Mouse (Mus musculus) lung, embryonic 16.5 days (tissue): ENCODE measurements around the gene Zfpl1. TPM values are rescaled to one million over a fixed set of nuclear protein-coding genes. Genes with fewer than 3 reads are reported as not detected.

ENCODE experiments used
- ATAC-seq: fragments of 200-750 bp; cut with Nextera tagmentation; 2 replicates; pipeline ENCODE4 v1.8.0; 2017; ENCODE audit warnings: low read depth, mild to moderate bottlenecking, moderate library complexity
- H3K27ac ChIP-seq: fragments of 300-500 bp; sonication (generic); 2 replicates; pipeline ENCODE4 v1.5.1; 2014; ENCODE audit warnings: mild to moderate bottlenecking, control low read depth, low read length
- H3K27me3 ChIP-seq: fragments of 300-500 bp; sonication (generic); 2 replicates; pipeline ENCODE4 v1.6.1; 2014; ENCODE audit warnings: low read depth, low read length, mixed read lengths; ENCODE audit not compliant: control insufficient read depth, insufficient read depth
- H3K36me3 ChIP-seq: fragments of 300-500 bp; sonication (generic); 2 replicates; pipeline ENCODE4 v1.6.1; 2014; ENCODE audit warnings: low read length; ENCODE audit not compliant: control insufficient read depth, insufficient read depth
- H3K4me1 ChIP-seq: fragments of 300-500 bp; sonication (generic); replicated peaks from 2 replicates; pipeline ENCODE4 v1.6.1; 2014; ENCODE audit warnings: low read length, mixed read lengths; ENCODE audit not compliant: control insufficient read depth, insufficient read depth
- H3K4me2 ChIP-seq: fragments of 300-500 bp; sonication (generic); 2 replicates; pipeline ENCODE4 v1.6.1; 2014; ENCODE audit warnings: low read depth, low read length, control low read depth
- H3K4me3 ChIP-seq: fragments of 300-500 bp; sonication (generic); 2 replicates; pipeline ENCODE4 v1.5.1; 2014; ENCODE audit warnings: mild to moderate bottlenecking, low read length, control low read depth
- H3K9ac ChIP-seq: fragments of 300-500 bp; sonication (generic); 2 replicates; pipeline ENCODE4 v1.6.1; 2014; ENCODE audit warnings: low read length, control low read depth
- H3K9me3 ChIP-seq: fragments of 300-500 bp; sonication (generic); 2 replicates; pipeline ENCODE4 v1.6.1; 2016; ENCODE audit warnings: low read length; ENCODE audit not compliant: control insufficient read depth
- WGBS: fragments of 180-500 bp; shearing (Covaris S2); extraction: QIAGEN DNeasy Blood & Tissue Kit; methylation state at CpG from one replicate; pipeline ENCODE4 v1.1.7; 2014; 5-methylcytosine and 5-hydroxymethylcytosine counted together
- polyA plus RNA-seq: library from polyadenylated mRNA; unstranded; fragments of >200 nt; fragmentation: Nextera tagmentation; extraction: Ambion mirVana; gene quantifications from 2 replicates; pipeline ENCODE4 v1.2.1, GENCODE M21; 2015

Gene Zfpl1
- polyA plus RNA-seq, 1 experiment from 2014 or later, result 71.8 TPM

GRCm38 (mm10) chr19:6102169-6102853, 17.6 kb upstream of the Zfpl1 start:
- H3K4me2 ChIP-seq, result no peak overlapping the region
- no peaks in the 10 kb centered on the region for H3K9me3 ChIP-seq
- H3K36me3 ChIP-seq, result no peaks in the 10 kb centered on the region
- H3K9ac ChIP-seq, result no peak overlapping the region
- no peaks in the 10 kb centered on the region for H3K27me3 ChIP-seq
- ATAC-seq, result no peak
- H3K27ac ChIP-seq, result no peak overlapping the region
- no peak overlapping the region for H3K4me3 ChIP-seq
- no peaks in the 10 kb centered on the region for H3K4me1 ChIP-seq
- 68% methylated on average over 6 of the region's 6 CpGs for WGBS

GRCm38 (mm10) chr19:6101186-6101585, 16.4 kb upstream of the Zfpl1 start:
- Histone ChIP-seq H3K4me3 (no peak overlapping the region), H3K36me3 (no peaks in the 10 kb centered on the region), H3K27me3 (no peaks in the 10 kb centered on the region), H3K9me3 (no peaks in the 10 kb centered on the region), H3K9ac (no peak overlapping the region), H3K27ac (no peak overlapping the region), H3K4me1 (no peaks in the 10 kb centered on the region), H3K4me2 (no peak overlapping the region)
- no peak for ATAC-seq
- 54% methylated on average over 6 of the region's 6 CpGs for WGBS

GRCm38 (mm10) chr19:6097847-6098246, 13.1 kb upstream of the Zfpl1 start:
- no peak for ATAC-seq
- WGBS, result 75% methylated on average over 3 of the region's 3 CpGs
- H3K27me3 ChIP-seq, result no peaks in the 10 kb centered on the region
- H3K9ac ChIP-seq, result no peak overlapping the region
- no peaks in the 10 kb centered on the region for H3K9me3 ChIP-seq
- no peak overlapping the region for H3K4me2 ChIP-seq
- no peaks in the 10 kb centered on the region for H3K4me1 ChIP-seq
- H3K36me3 ChIP-seq, result no peaks in the 10 kb centered on the region
- H3K4me3 ChIP-seq, result no peak overlapping the region
- no peak overlapping the region for H3K27ac ChIP-seq

- 86% methylated on average over 7 of the region's 7 CpGs for WGBS
- H3K4me3 ChIP-seq, result no peak within 1 kb of the TSS
- no peak within 1 kb of the TSS for H3K4me2 ChIP-seq
- no peaks in the 10 kb centered on the region for H3K27me3 ChIP-seq
- ATAC-seq, result no peak
- no peak within 1 kb of the TSS for H3K9ac ChIP-seq
- H3K27ac ChIP-seq, result no peak within 1 kb of the TSS
- peaks cover 13% of the 10 kb centered on the region for H3K36me3 ChIP-seq
- H3K9me3 ChIP-seq, result no peaks in the 10 kb centered on the region
- H3K4me1 ChIP-seq, result no peaks in the 10 kb centered on the region
These were observed 9.4 kb upstream of the Zfpl1 start, which contains the start of gene AC131692.1 for GRCm38 (mm10) chr19:6094119-6094518. AC131692.1 (plus strand) TSS chr19:6094419.

GRCm38 (mm10) chr19:6088841-6089240, 4.1 kb upstream of the Zfpl1 start:
- peaks cover 11% of the 10 kb centered on the region for H3K4me1 ChIP-seq
- no peak overlapping the region for H3K9ac ChIP-seq
- no peaks in the 10 kb centered on the region for H3K9me3 ChIP-seq
- H3K36me3 ChIP-seq, result peaks cover 17% of the 10 kb centered on the region
- H3K4me3 ChIP-seq, result no peak overlapping the region
- H3K4me2 ChIP-seq, result no peak overlapping the region
- ATAC-seq, result no peak
- H3K27ac ChIP-seq, result no peak overlapping the region
- 96% methylated on average over 13 of the region's 13 CpGs for WGBS
- H3K27me3 ChIP-seq, result no peaks in the 10 kb centered on the region

- no peaks in the 10 kb centered on the region for H3K27me3 ChIP-seq
- WGBS, result under 1% methylated on average over 17 of the region's 17 CpGs
These were observed 692 bp upstream of the Zfpl1 start for GRCm38 (mm10) chr19:6085417-6085879.

GRCm38 (mm10) chr19:6082156-6082555, 2.6 kb downstream of the Zfpl1 start, which contains the start of gene Gm28374:
Gm28374 (minus strand) TSS chr19:6082256.
- Histone ChIP-seq H3K27me3 (no peaks in the 10 kb centered on the region), H3K27ac (no peak within 1 kb of the TSS), H3K9me3 (no peaks in the 10 kb centered on the region), H3K9ac (no peak within 1 kb of the TSS), H3K4me3 (no peak within 1 kb of the TSS), H3K4me2 (no peak within 1 kb of the TSS), H3K4me1 (peaks cover 13% of the 10 kb centered on the region), H3K36me3 (peaks cover 14% of the 10 kb centered on the region; the same call in 1 of the 2 replicates)
- ATAC-seq, result no peak
- WGBS, result 82% methylated on average over 9 of the region's 9 CpGs

More at GRCm38 (mm10) chr19:6085417-6085879, 692 bp upstream of the Zfpl1 start:
- Histone ChIP-seq H3K36me3 (peaks cover 15% of the 10 kb centered on the region), H3K9ac (peak overlapping the region; percentile 79), H3K4me3 (peak overlapping the region; percentile 76), H3K4me1 (peaks cover 13% of the 10 kb centered on the region), H3K9me3 (no peaks in the 10 kb centered on the region), H3K4me2 (peak overlapping the region; percentile 80), H3K27ac (peak overlapping the region; percentile 62)
- ATAC-seq, result peak; percentile 72

- 89% methylated on average over 12 of the region's 12 CpGs for WGBS
- H3K36me3 ChIP-seq, result peaks cover 11% of the 10 kb centered on the region
- peaks cover 13% of the 10 kb centered on the region for H3K4me1 ChIP-seq
- no peak for ATAC-seq
- H3K9ac ChIP-seq, result no peak within 1 kb of the TSS
- no peak within 1 kb of the TSS for H3K4me3 ChIP-seq
- H3K27me3 ChIP-seq, result no peaks in the 10 kb centered on the region
- H3K4me2 ChIP-seq, result no peak within 1 kb of the TSS
- no peaks in the 10 kb centered on the region for H3K9me3 ChIP-seq
- H3K27ac ChIP-seq, result no peak within 1 kb of the TSS
These were observed 4.7 kb downstream of the Zfpl1 start, which contains the start of gene Tmem262 for GRCm38 (mm10) chr19:6079983-6080480. Tmem262 (plus strand) TSS chr19:6080033.

- Histone ChIP-seq H3K27ac (peak within 1 kb of the TSS; percentile 86), H3K4me1 (peaks cover 6% of the 10 kb centered on the region), H3K27me3 (no peaks in the 10 kb centered on the region), H3K4me3 (peak within 1 kb of the TSS; percentile 92), H3K36me3 (peaks cover 15% of the 10 kb centered on the region), H3K9me3 (no peaks in the 10 kb centered on the region), H3K9ac (peak within 1 kb of the TSS; percentile 90), H3K4me2 (peak within 1 kb of the TSS; percentile 93)
- peak; percentile 91 for ATAC-seq
- under 1% methylated on average over 33 of the region's 33 CpGs for WGBS
These were observed 8.0 kb downstream of the Zfpl1 start, which contains the start of gene Vps51 for GRCm38 (mm10) chr19:6076564-6077393. Vps51 (minus strand) TSS chr19:6077231.
